Mouse (Mus musculus): ENCODE measurements around the gene Zc3h12d. TPM values are rescaled to one million over a fixed set of nuclear protein-coding genes. Genes with fewer than 3 reads are reported as not detected.
"Not testable (repeated sequence)": the region's sequence is repeated elsewhere in the genome, so short reads cannot be mapped to it uniquely, and the experiment has no call there.

Zc3h12d gene
- polyA plus RNA-seq, 1 experiment from 2014 or later = not detected

DNA sequence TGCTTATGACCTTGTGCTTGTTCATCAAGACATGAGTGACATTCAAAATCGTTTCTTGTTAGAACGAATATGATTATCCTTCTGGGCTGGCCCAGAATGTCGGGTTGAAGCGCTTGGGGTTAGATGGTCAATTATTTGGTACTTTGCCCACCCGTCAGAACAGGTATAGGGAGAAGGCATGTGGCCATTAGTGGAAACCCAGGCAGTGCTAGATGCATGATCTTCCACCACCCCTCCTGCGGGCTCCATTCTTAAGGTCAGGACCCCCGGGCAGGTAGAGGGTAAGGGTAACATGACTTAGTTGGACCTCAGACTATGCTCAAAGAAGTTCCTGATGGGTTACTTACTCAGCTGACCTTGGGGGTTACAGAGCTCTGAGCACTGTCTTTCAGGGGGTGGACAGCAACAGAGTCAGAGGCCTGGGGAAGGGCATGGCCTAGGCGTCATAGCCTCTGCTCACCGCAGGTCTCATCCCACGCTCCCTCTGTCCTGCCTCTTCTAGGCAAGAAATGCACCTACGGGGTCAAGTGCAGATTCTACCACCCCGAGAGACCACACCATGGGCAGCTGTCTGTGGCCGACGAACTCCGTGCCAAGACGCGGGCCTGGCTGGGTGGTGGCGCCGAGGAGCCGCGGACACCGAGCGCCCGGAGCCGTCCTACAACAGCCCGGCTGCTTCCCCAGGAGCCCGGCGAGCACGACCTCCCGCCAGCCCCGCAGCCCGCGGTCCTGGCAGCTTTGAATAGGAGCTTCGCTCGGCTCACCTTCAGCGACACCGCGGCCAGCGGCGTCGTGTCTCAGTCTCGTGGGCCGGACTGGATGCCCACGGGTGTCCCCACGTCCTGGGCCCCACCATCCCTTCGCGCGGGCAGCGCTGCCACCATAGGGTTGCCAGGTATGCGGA is 34.7 kb downstream of the Zc3h12d start:
- peaks cover 17% of the 10 kb centered on the region for H3K4me1 ChIP-seq
- WGBS = 17% methylated on average over 50 of the region's 50 CpGs
- H3K27ac ChIP-seq = 0 out of 2 replicates have a peak overlapping the region, but pooled peaks have one; percentile 46
- no peaks in the 10 kb centered on the region for H3K9me3 ChIP-seq (replicated peaks)
- peak; percentile 49 for DNase-seq (ENCODE audit: low spot score)
- H3K36me3 ChIP-seq = no peaks in the 10 kb centered on the region
- peaks cover 40% of the 10 kb centered on the region for H3K27me3 ChIP-seq (ENCODE audit: low read depth, poor library complexity, severe bottlenecking)
- peak overlapping the region; percentile 51 for H3K4me3 ChIP-seq

DNA sequence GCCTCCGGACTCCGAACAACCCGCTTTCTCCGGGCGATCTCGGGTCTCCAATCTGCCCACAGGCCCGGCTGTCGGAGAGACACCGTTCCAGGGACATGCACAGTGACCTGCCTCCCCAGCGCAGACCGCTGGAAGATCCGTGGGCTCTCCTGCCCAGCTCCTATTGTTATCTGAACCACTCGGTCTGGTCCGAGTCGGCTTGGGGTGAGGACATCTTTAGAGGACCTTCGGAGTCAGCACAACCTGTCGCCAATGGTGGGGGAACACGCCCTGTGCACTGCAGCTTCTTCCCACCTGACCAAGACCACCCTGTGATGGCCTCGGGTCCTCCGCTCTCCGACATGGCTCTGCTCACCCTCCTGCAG is 35.4 kb downstream of the Zc3h12d start:
- WGBS = 22% methylated on average over 21 of the region's 21 CpGs
- 0 out of 2 replicates have a peak overlapping the region, but pooled peaks have one; percentile 46 for H3K27ac ChIP-seq
- H3K4me3 ChIP-seq = peak overlapping the region; percentile 51
- H3K9me3 ChIP-seq (replicated peaks) = no peaks in the 10 kb centered on the region
- no peak for DNase-seq (ENCODE audit: low spot score)
- H3K4me1 ChIP-seq = peaks cover 17% of the 10 kb centered on the region
- no peaks in the 10 kb centered on the region for H3K36me3 ChIP-seq
- H3K27me3 ChIP-seq (ENCODE audit: low read depth, poor library complexity, severe bottlenecking) = peaks cover 40% of the 10 kb centered on the region

DNA sequence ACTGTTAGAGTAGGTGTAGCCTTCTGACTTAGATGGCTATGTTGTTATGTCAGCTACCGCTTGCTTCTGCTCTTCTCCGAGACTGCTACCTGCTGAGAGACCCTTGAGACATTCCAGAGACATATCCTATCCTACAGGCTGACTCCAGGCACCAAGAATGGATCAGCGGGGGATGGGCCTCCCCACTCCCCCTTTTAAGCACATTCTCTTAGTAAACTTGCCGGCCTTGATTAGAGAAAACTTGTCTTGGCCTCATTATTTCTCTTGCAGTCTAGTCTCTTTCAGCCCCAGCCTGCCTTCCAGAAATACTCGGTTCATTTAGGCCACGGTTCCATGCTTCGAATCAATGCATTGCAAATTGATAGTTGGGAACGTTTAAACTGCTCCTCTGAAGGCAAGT is 37.5 kb downstream of the Zc3h12d start:
- DNase-seq (ENCODE audit: low spot score) = no peak
- H3K4me1 ChIP-seq = peaks cover 17% of the 10 kb centered on the region
- H3K4me3 ChIP-seq = no peak overlapping the region
- H3K27me3 ChIP-seq (ENCODE audit: low read depth, poor library complexity, severe bottlenecking) = peaks cover 40% of the 10 kb centered on the region
- H3K27ac ChIP-seq = no peak overlapping the region
- H3K36me3 ChIP-seq = no peaks in the 10 kb centered on the region
- WGBS = 76% methylated on average over 8 of the region's 8 CpGs
- H3K9me3 ChIP-seq (replicated peaks) = no peaks in the 10 kb centered on the region

DNA sequence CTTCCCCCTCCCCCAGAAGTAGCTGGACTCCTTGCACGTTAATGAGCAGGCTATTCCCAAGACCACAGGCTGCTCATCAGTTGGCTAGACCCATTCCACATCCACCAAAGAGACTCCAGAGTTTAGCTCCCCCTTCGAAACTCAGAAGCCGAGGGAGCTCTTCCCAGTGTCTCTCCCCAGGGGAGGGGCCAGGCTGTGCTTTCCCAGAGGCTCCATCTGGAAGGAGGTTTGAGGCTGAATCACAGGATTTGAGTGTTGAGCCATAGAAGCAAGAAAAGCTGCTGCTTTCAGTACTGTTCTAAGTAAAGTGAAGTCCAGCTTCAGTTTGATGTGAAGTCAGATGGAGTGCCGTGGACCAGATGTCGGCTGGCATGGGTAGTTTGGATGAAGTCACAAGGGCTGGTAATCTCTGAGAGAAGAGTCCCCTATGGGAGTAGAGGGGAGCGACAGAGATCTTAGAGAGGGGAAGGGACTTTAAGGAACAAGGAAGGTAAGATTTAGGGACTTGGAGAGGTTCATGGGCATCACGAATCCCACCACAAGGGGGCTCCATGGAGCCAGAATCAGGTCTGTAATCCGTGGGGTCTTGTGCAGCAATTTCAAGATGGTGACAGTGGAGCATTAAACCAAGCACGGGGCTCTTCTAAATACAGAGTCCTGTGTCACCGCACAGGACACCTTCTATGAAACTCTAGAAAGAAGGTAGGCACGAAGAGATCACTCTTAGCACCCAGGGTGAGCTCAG is 38.5 kb downstream of the Zc3h12d start:
- DNase-seq (ENCODE audit: low spot score) = peak; percentile 53
- no peak overlapping the region for H3K27ac ChIP-seq
- no peak overlapping the region for H3K4me3 ChIP-seq
- H3K9me3 ChIP-seq (replicated peaks) = no peaks in the 10 kb centered on the region
- peaks cover 40% of the 10 kb centered on the region for H3K27me3 ChIP-seq (ENCODE audit: low read depth, poor library complexity, severe bottlenecking)
- peaks cover 17% of the 10 kb centered on the region for H3K4me1 ChIP-seq
- H3K36me3 ChIP-seq = no peaks in the 10 kb centered on the region
- 73% methylated on average over 11 of the region's 11 CpGs for WGBS

DNA sequence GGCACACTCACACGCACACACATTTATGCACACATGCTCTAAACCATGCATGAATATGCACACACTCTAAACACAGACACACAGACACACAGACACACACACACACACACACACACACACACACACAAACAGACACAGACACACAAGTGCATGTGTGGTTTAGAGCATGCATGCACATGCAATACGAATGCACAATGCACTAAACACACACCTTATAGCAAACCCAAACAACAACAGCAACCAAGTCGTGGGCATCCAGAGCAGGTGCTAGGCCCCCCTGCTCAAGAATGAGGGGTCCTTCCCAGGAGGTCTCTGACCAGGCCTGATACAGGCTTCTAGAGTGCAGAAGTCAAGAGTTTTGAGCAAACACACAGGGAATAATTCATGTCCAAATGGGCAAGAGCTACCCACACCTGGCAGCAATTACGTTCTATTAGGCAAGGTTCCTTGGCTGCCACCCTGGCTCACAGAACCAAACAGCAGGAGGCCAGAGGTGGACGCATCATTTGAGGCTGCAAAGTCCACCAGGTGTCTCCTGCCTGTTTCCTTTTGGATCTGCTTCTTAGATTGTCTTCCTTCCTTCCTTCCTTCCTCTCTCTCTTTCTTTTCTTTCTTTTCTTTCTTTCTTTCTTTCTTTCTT is 39.2 kb downstream of the Zc3h12d start:
- no peaks in the 10 kb centered on the region for H3K9me3 ChIP-seq (replicated peaks)
- peaks cover 17% of the 10 kb centered on the region for H3K4me1 ChIP-seq
- H3K27me3 ChIP-seq (ENCODE audit: low read depth, poor library complexity, severe bottlenecking) = peaks cover 36% of the 10 kb centered on the region
- no peak overlapping the region for H3K27ac ChIP-seq
- 85% methylated on average over 5 of the region's 5 CpGs for WGBS
- DNase-seq (ENCODE audit: low spot score) = peak; percentile 30
- no peaks in the 10 kb centered on the region for H3K36me3 ChIP-seq
- no peak overlapping the region for H3K4me3 ChIP-seq

DNA sequence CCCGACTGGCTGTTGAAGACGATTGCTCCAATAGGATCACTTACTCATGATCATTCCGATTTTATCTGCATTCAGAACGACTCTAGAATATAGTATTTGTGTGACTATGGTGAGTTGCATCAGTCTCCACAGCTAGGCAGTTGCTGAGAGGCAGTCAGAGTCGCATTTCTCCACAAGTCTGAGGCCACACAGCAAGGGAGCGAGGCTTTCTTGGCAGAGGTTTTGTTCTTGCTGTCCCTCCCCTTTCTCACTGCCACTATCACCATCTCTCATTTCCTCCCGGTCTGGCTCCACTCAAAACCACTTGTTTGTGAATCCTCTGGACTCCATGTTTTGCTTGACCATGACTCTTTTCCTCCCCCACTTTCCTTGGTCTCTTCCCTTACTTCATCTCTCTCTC is 41.9 kb downstream of the Zc3h12d start:
- H3K4me3 ChIP-seq = no peak overlapping the region
- H3K27ac ChIP-seq = no peak overlapping the region
- no peak for DNase-seq (ENCODE audit: low spot score)
- no peaks in the 10 kb centered on the region for H3K36me3 ChIP-seq
- peaks cover 9% of the 10 kb centered on the region for H3K27me3 ChIP-seq (ENCODE audit: low read depth, poor library complexity, severe bottlenecking)
- H3K4me1 ChIP-seq = peaks cover 8% of the 10 kb centered on the region; the same call in 1 of the 2 replicates
- H3K9me3 ChIP-seq (replicated peaks) = no peaks in the 10 kb centered on the region
- 89% methylated on average over 7 of the region's 7 CpGs for WGBS

DNA sequence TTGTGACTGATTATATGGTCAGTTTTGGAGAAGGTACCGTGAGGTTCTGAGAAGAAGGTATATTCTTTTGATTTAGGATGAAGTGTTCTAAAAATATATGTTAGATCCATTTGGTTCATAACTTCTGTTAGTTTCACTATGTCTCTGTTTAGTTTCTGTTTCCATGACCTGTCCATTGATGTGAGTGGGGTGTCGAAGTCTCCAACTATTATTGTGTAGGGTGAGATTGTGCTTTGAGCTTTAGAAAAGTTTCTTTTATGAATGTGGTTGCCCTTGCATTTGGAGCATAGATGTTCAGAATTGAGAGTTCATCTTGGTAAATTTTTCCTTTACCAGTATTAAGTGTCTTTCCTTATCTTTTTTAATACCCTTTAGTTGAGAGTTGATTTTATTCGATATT is 48.0 kb downstream of the Zc3h12d start:
- not testable (repeated sequence) for H3K36me3 ChIP-seq; H3K4me1 ChIP-seq; H3K9me3 ChIP-seq (replicated peaks); DNase-seq (ENCODE audit: low spot score); H3K4me3 ChIP-seq; H3K27me3 ChIP-seq (ENCODE audit: low read depth, poor library complexity, severe bottlenecking); H3K27ac ChIP-seq
- 96% methylated on average over 3 of the region's 3 CpGs for WGBS

DNA sequence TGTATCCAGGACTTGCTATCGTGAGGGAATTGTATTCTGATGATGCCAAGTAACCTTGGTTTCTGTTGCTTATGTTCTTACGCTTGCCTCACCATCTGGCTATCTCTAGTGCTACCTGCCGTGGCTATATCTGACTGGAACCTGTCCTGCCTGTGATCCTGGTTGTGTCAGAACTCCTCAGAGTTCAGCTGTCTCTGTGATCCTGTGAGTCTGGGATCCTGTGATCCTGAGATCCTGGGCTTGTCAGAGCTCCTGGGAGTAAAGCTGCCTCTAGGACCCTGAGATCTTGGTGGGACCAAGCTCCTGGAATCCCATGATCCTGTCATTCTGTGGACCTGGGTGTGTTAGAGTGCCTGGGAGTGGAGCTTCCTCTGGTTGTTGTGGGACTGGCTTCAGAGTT is 49.7 kb downstream of the Zc3h12d start:
- no peaks in the 10 kb centered on the region for H3K36me3 ChIP-seq
- H3K4me1 ChIP-seq = no peaks in the 10 kb centered on the region
- WGBS = 94% methylated on average over 3 of the region's 3 CpGs
- no peaks in the 10 kb centered on the region for H3K27me3 ChIP-seq (ENCODE audit: low read depth, poor library complexity, severe bottlenecking)
- no peak overlapping the region for H3K4me3 ChIP-seq
- H3K27ac ChIP-seq = no peak overlapping the region
- no peaks in the 10 kb centered on the region for H3K9me3 ChIP-seq (replicated peaks)
- no peak for DNase-seq (ENCODE audit: low spot score)

DNA sequence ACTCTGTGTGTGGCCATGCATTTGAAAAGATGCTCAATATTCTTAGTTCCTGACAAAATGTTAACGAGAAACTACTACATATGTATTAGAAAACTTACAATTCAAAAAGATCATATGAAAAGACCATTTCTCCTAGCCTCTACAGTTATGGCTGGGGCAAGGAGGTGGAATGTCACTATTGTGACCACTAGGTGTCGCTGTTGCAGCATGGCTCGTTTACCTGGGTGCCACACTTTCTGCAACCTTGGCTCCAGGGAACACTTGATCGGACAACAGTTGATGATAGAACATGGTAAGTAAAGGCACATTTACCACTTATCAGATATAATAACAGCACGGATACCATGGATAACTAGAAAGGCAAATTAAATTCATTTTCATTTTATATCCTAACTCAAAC is 51.3 kb downstream of the Zc3h12d start:
- DNase-seq (ENCODE audit: low spot score) = peak; percentile 88
- Histone ChIP-seq H3K36me3 (no peaks in the 10 kb centered on the region), H3K9me3 (replicated peaks) (no peaks in the 10 kb centered on the region), H3K27ac (no peak overlapping the region), H3K27me3 (ENCODE audit: low read depth, poor library complexity, severe bottlenecking) (no peaks in the 10 kb centered on the region), H3K4me3 (no peak overlapping the region), H3K4me1 (no peaks in the 10 kb centered on the region)
- 13% methylated on average over 5 of the region's 5 CpGs for WGBS

DNA sequence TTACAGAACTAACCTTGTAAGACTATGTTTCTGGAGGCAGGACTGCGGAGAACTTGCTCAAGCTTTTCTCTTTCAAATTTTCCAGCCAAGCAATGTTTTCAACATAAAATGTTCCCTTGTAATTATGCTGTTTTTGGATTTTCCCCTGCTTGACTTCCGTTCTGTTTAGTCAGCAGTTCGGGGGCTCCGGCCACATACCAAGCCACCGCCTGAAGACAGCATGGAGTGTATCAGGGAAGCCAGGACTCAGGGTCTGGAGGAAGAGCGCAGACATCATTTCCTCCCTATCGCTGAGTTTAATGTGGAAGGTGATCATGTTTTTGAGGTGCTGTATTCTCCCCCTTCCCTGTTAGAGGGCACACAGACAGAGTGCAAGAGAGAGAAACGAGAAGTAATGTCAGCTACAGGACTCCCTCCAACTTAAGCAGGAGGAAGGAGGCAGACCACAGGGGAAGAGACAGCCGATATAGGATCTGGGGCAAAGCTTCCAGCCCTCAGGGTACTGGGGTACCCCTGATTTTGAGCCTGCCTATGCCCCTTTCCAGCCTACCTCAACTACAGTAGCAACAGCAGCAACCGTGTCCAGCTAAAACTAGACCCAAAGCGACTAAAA is 56.1 kb downstream of the Zc3h12d start:
- DNase-seq (ENCODE audit: low spot score) = peak; percentile 21
- no peak overlapping the region for H3K27ac ChIP-seq
- no peaks in the 10 kb centered on the region for H3K9me3 ChIP-seq (replicated peaks)
- H3K4me3 ChIP-seq = no peak overlapping the region
- no peaks in the 10 kb centered on the region for H3K4me1 ChIP-seq
- H3K36me3 ChIP-seq = no peaks in the 10 kb centered on the region
- WGBS = 90% methylated on average over 11 of the region's 11 CpGs
- no peaks in the 10 kb centered on the region for H3K27me3 ChIP-seq (ENCODE audit: low read depth, poor library complexity, severe bottlenecking)

DNA sequence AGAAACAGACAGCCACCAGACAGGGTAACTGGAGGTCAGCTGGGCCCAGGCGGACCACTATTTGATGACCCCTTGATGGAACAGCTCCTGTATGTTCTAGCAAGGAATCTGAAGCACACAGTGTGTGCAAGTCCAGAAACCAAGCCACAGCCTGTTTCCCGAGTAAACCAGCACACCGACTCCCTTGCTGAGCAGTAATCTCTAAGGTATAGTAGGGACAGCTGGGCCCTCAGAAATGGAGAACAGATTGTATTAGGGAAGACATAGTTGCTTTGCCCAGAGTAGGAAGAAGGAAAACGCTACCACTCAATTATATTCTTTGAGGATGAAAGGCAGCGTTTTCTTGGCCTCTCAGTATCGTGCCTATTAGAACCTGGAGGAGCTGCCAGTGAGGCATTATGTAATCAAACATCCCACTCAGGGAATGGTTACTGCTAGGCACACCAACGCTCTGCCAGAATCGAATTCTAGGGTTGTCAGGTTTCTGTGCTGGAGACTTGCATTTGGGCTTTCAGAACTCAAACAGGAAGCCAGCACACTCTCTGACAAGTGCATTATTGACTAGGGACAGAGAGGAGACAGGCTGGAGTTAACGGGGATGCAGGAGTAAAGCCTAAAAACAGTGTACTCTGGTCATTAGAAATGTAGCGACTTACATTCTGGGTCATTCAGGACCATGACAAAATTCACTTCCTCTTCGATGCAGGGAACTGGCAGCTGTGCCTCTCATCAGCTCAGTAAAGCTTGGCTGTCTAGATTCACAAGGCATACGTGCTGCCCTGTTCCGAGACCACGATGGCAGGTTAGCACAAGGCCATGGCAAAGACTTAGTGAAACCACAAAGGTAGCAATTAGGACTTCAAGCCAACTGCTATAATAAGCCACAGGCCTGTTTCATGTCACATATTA is 68.7 kb downstream of the Zc3h12d start:
- peaks cover 54% of the 10 kb centered on the region for H3K36me3 ChIP-seq
- H3K4me1 ChIP-seq = no peaks in the 10 kb centered on the region
- no peaks in the 10 kb centered on the region for H3K27me3 ChIP-seq (ENCODE audit: low read depth, poor library complexity, severe bottlenecking)
- no peak overlapping the region for H3K4me3 ChIP-seq
- no peaks in the 10 kb centered on the region for H3K9me3 ChIP-seq (replicated peaks)
- no peak overlapping the region for H3K27ac ChIP-seq
- DNase-seq (ENCODE audit: low spot score) = no peak
- 93% methylated on average over 14 of the region's 14 CpGs for WGBS

DNA sequence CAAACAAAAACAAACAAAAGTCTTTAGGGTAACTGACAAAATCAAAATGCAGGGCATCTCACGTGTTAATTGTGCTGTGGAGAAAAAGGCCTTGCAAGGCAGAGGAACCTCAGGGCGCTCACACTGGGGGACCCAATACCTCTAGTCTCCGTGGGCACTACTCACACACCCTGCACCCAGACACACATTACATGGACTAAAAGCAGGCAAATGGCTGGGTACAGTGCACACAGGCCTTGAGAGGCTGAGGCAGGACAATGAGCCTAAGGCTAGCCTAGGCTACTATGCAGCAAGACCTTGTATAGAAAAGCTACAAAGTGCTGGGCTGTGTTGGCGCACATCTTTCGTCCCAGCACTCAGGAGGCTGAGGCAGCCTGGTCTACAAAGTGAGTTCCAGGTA is 71.9 kb downstream of the Zc3h12d start:
- peaks cover 83% of the 10 kb centered on the region for H3K36me3 ChIP-seq
- H3K27ac ChIP-seq = no peak overlapping the region
- DNase-seq (ENCODE audit: low spot score) = no peak
- no peaks in the 10 kb centered on the region for H3K9me3 ChIP-seq (replicated peaks)
- no peaks in the 10 kb centered on the region for H3K4me1 ChIP-seq
- WGBS = 95% methylated on average over 5 of the region's 5 CpGs
- H3K27me3 ChIP-seq (ENCODE audit: low read depth, poor library complexity, severe bottlenecking) = no peaks in the 10 kb centered on the region
- H3K4me3 ChIP-seq = no peak overlapping the region
